Mouse (Mus musculus) cerebellum, adult 9-11 months (tissue): ENCODE data around the gene Lyz1.
"Not testable (repeated sequence)": the region's sequence is repeated elsewhere in the genome, so short reads cannot be mapped to it uniquely, and the experiment has no call there.

Experiments
- DNase-seq: peaks from one replicate; pipeline ENCODE4 v3.0.0; 2022

Gene Lyz1

DNA sequence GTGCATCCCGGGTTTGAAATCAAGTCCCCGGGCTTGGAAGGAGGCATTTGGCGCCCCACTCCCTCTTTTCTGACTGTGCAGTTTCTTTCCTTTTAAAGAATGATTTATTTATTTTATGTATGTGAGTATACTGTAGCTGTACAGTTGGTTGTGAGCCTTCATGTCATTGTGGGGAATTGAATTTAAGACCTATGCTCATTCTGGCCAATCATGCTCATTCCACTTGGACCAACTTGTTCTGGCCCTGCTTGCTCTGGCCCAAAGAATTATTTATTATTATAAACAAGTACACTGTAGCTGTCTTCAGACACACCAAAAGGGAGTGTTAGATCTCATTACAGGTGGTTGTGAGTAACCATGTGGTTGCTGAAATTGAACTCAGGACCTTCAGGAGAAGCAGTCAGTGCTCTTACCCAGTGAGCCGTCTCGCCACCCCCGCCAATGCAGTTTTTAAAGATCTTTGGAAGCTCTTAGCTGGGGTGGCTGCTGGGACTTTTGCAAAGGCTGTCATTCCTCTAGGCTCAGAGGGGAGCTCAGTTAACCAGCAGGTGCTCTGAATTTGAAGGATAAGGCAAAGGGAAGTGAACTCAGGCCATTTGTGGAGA is 6.2 kb downstream of the Lyz1 start:
- DNase-seq: no peak

- not testable (repeated sequence) for DNase-seq
Measured at GRCm38 (mm10) chr10:117285584-117285983, 7.1 kb downstream of the Lyz1 start.

GRCm38 (mm10) chr10:117284578-117285520 is 7.8 kb downstream of the Lyz1 start:
- no peak for DNase-seq

- no peak for DNase-seq
Measured at GRCm38 (mm10) chr10:117283871-117284577, 8.6 kb downstream of the Lyz1 start.

GRCm38 (mm10) chr10:117283196-117283595 is 9.5 kb downstream of the Lyz1 start:
- not testable (repeated sequence) for DNase-seq

DNA sequence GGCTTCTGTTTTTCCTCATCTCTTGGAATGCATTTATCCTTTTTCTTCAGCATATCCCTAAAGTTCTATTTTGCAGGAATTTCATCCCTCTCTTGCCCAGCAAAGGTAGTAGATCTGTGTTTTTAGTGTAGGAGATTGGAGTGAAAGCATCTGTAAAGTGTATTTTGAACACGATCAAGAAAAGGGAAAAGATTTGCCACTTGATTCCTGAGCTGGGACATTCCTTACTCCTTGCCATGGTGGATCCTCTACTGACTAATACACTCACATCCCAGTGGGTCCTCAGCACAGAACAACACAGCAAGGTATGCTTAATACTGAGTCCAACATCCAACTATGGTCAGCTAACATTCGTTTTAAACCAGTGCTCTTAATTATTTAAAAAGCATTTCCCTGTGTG is 10.1 kb downstream of the Lyz1 start:
- no peak for DNase-seq

GRCm38 (mm10) chr10:117282049-117282448 is 10.6 kb downstream of the Lyz1 start, which contains the start of gene Lyz2:
Gene Lyz2 (minus strand): TSS chr10:117282321.
- no peak for DNase-seq

- DNase-seq: no peak
Measured at GRCm38 (mm10) chr10:117281381-117281920, 11.2 kb downstream of the Lyz1 start.

GRCm38 (mm10) chr10:117280000-117280399 is 12.7 kb downstream of the Lyz1 start:
- DNase-seq: no peak

DNA sequence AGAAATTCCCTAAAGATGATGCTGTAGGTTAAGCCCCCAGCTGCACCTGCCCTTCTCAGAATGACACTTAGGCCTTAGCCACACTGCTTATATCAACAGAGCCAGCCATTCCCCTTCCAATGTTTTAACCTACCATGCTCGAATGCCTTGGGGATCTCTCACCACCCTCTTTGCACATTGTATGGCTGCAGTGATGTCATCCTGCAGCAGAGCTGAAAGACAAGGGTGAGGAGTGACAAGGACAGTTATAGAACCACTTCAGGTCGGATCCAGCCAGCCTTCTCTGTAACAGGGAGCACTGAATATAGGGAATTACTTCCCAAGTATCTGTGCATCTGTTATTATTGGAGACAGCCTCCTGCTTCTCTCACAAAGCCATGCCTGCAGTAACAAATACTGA is 14.2 kb downstream of the Lyz1 start:
- not testable (repeated sequence) for DNase-seq

- not testable (repeated sequence) for DNase-seq
Measured at GRCm38 (mm10) chr10:117277779-117278178, 14.9 kb downstream of the Lyz1 start.

GRCm38 (mm10) chr10:117275681-117276369 is 16.8 kb downstream of the Lyz1 start:
- DNase-seq: no peak

DNA sequence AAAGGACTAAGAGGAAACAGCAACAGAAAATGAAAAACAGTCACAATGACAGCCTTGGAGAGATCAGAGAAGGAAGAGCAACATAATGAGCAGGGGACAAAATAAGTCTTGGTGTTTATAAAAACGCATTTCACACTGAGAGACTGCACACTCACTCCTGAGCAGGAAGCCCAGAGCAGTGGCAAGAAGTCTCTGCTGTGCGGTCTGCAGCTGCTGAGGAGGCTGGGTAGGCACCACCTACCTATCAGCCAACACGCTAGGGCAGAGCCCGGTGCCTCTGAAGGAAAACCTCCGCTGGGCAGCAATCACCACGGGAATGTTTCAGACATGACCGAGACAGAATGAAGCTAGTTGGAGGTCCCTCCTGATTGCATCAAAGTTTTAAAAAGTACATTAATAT is 18.0 kb downstream of the Lyz1 start:
- DNase-seq: not testable (repeated sequence)

DNA sequence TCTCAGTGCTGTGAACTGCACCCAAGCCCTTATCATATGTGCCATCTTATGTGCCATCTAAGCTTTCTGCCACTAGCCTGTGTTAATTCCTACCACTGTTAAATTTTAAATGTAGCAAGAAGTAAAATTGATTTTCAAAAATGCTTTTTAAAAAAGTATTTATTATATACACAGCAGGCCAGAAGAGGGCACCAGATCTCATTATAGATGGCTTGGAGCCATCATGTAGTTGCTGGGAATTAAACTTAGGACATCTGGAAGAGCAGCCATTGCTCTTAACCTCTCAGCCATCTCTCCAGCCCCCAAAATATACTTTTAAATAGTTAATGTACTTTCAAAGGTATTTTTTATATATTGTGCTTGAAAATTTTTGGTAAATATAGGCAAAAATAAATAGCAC is 20.6 kb downstream of the Lyz1 start:
- no peak for DNase-seq

DNA sequence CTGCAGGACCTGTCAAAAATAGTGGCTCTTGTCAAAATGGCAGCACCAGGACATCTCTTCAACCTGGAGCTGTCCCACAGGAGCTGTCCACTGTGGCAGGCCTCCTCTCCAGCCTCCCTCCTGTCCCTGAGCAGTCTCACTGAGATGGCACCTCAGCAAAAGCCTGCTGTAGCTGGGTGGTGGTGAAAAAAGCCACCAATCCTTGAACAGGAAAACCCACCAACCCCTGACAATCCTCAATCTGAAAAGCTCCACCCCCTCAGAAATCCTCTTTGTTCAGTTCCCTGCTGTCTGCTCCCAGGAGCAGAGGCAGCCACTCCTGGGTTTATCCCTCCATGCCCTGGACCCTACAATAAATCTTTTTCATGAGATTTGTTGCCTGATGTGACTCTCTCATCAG is 32.8 kb downstream of the Lyz1 start:
- DNase-seq: no peak

DNA sequence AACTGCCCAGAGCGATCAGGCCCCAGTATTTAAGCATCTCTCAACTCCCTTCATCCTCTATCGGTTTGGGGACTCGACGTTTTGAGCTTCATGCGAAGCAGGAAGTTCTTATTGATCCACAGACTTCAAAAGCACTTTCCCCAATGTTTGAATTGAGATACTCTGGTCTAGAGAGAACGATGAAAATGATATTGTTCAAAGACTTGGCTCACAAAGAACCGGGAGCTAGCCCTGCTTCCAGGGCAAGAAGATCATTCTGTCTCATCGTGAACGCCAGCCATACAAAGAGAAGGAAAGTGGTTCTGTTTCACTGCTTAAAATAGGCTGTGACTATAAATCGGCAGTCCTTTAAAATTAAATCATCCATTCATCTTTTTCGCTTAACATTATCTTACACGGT is 54.1 kb downstream of the Lyz1 start, which contains the start of gene 9530003J23Rik:
Gene 9530003J23Rik, minus strand, starts transcription at position 101 of the 400 bp plus-strand sequence.
- no peak for DNase-seq
